Mouse (Mus musculus): Measurements from ENCODE around the gene Bola3. TPM values are rescaled to one million over a fixed set of nuclear protein-coding genes. Genes with fewer than 3 reads are reported as not detected.
"Not testable (repeated sequence)": the region's sequence is repeated elsewhere in the genome, so short reads cannot be mapped to it uniquely, and the experiment has no call there.

Bola3 gene
- polyA plus RNA-seq, 1 experiment from 2014 or later: 286 TPM

GRCm38 (mm10) chr6:83327591-83328190 lies 21.3 kb upstream of the Bola3 start:
- no peak overlapping the region for H3K9ac ChIP-seq (replicated peaks)
- peaks cover 14% of the 10 kb centered on the region for H3K4me1 ChIP-seq (ENCODE audit: insufficient read depth)
- no peaks in the 10 kb centered on the region for H3K9me3 ChIP-seq (ENCODE audit: low read length)
- ATAC-seq (no peak), DNase-seq (no peak)
- peak overlapping the region; percentile 84 for H3K4me3 ChIP-seq (ENCODE audit: low read depth, low read length)
- WGBS (ENCODE audit: insufficient replicate concordance): 83% methylated on average over 3 of the region's 3 CpGs
- H3K27ac ChIP-seq (ENCODE audit: low read depth): no peak overlapping the region
- H3K36me3 ChIP-seq (replicated peaks; ENCODE audit: insufficient read depth, low read length): peaks cover 42% of the 10 kb centered on the region
- no peaks in the 10 kb centered on the region for H3K27me3 ChIP-seq (ENCODE audit: insufficient read depth, low read length)
- TF ChIP-seq CTCF (IDR thresholded peaks at IDR 0.05; ENCODE audit: low read depth) (peak; percentile 41), EP300 (IDR thresholded peaks at IDR 0.05; ENCODE audit: low read depth) (no peak)
- H3K4me2 ChIP-seq (ENCODE audit: low read depth, low read length): peak overlapping the region; percentile 96

GRCm38 (mm10) chr6:83341387-83341786 lies 7.6 kb upstream of the Bola3 start:
- no peaks in the 10 kb centered on the region for H3K27me3 ChIP-seq (ENCODE audit: insufficient read depth, low read length)
- H3K27ac ChIP-seq (ENCODE audit: low read depth): no peak overlapping the region
- peaks cover 63% of the 10 kb centered on the region for H3K36me3 ChIP-seq (replicated peaks; ENCODE audit: insufficient read depth, low read length)
- H3K4me1 ChIP-seq (ENCODE audit: insufficient read depth): no peaks in the 10 kb centered on the region
- H3K4me2 ChIP-seq (ENCODE audit: low read depth, low read length): no peak overlapping the region
- TF ChIP-seq EP300 (IDR thresholded peaks at IDR 0.05; ENCODE audit: low read depth) (no peak), CTCF (IDR thresholded peaks at IDR 0.05; ENCODE audit: low read depth) (no peak)
- 90% methylated on average over 3 of the region's 3 CpGs for WGBS (ENCODE audit: insufficient replicate concordance)
- H3K9ac ChIP-seq (replicated peaks): no peak overlapping the region
- H3K9me3 ChIP-seq (ENCODE audit: low read length): no peaks in the 10 kb centered on the region
- no peak overlapping the region for H3K4me3 ChIP-seq (ENCODE audit: low read depth, low read length)
- DNase-seq (no peak), ATAC-seq (no peak)

- TF ChIP-seq EP300 (IDR thresholded peaks at IDR 0.05; ENCODE audit: low read depth) (no peak), CTCF (IDR thresholded peaks at IDR 0.05; ENCODE audit: low read depth) (no peak)
- 97% methylated on average over 2 of the region's 2 CpGs for WGBS (ENCODE audit: insufficient replicate concordance)
- H3K36me3 ChIP-seq (replicated peaks; ENCODE audit: insufficient read depth, low read length): peaks cover 57% of the 10 kb centered on the region
Observed at GRCm38 (mm10) chr6:83342957-83343356, 6.0 kb upstream of the Bola3 start.

GRCm38 (mm10) chr6:83345285-83345684 lies 3.7 kb upstream of the Bola3 start:
- not testable (repeated sequence) for H3K9ac ChIP-seq (replicated peaks); ATAC-seq; H3K4me2 ChIP-seq (ENCODE audit: low read depth, low read length); DNase-seq; H3K27me3 ChIP-seq (ENCODE audit: insufficient read depth, low read length); H3K4me3 ChIP-seq (ENCODE audit: low read depth, low read length); H3K9me3 ChIP-seq (ENCODE audit: low read length); H3K27ac ChIP-seq (ENCODE audit: low read depth)
- H3K36me3 ChIP-seq (replicated peaks; ENCODE audit: insufficient read depth, low read length): peaks cover 35% of the 10 kb centered on the region
- 74% methylated on average over 8 of the region's 8 CpGs for WGBS (ENCODE audit: insufficient replicate concordance)
- H3K4me1 ChIP-seq (ENCODE audit: insufficient read depth): peaks cover 12% of the 10 kb centered on the region

More at GRCm38 (mm10) chr6:83342957-83343356, 6.0 kb upstream of the Bola3 start:
- Histone ChIP-seq H3K9me3 (ENCODE audit: low read length) (no peaks in the 10 kb centered on the region), H3K4me2 (ENCODE audit: low read depth, low read length) (no peak overlapping the region), H3K27ac (ENCODE audit: low read depth) (no peak overlapping the region), H3K4me1 (ENCODE audit: insufficient read depth) (no peaks in the 10 kb centered on the region), H3K4me3 (ENCODE audit: low read depth, low read length) (no peak overlapping the region), H3K9ac (replicated peaks) (no peak overlapping the region), H3K27me3 (ENCODE audit: insufficient read depth, low read length) (no peaks in the 10 kb centered on the region)
- DNase-seq (no peak), ATAC-seq (no peak)

GRCm38 (mm10) chr6:83347916-83348315 lies 1.0 kb upstream of the Bola3 start:
- H3K9ac ChIP-seq (replicated peaks): no peak overlapping the region
- WGBS (ENCODE audit: insufficient replicate concordance): 81% methylated on average over 3 of the region's 3 CpGs
- H3K4me1 ChIP-seq (ENCODE audit: insufficient read depth): peaks cover 24% of the 10 kb centered on the region
- no peaks in the 10 kb centered on the region for H3K27me3 ChIP-seq (ENCODE audit: insufficient read depth, low read length)
- H3K27ac ChIP-seq (ENCODE audit: low read depth): no peak overlapping the region
- no peaks in the 10 kb centered on the region for H3K9me3 ChIP-seq (ENCODE audit: low read length)
- no peak for ATAC-seq
- TF ChIP-seq CTCF (IDR thresholded peaks at IDR 0.05; ENCODE audit: low read depth) (no peak), EP300 (IDR thresholded peaks at IDR 0.05; ENCODE audit: low read depth) (no peak)
- H3K4me2 ChIP-seq (ENCODE audit: low read depth, low read length): no peak overlapping the region
- H3K4me3 ChIP-seq (ENCODE audit: low read depth, low read length): no peak overlapping the region
- no peak for DNase-seq
- H3K36me3 ChIP-seq (replicated peaks; ENCODE audit: insufficient read depth, low read length): peaks cover 20% of the 10 kb centered on the region

GRCm38 (mm10) chr6:83349274-83349958 lies 469 bp downstream of the Bola3 start:
- H3K27ac ChIP-seq (ENCODE audit: low read depth): peak overlapping the region; percentile 94
- peaks cover 30% of the 10 kb centered on the region for H3K36me3 ChIP-seq (replicated peaks; ENCODE audit: insufficient read depth, low read length)
- peak overlapping the region; percentile 99 for H3K9ac ChIP-seq (replicated peaks)
- H3K4me3 ChIP-seq (ENCODE audit: low read depth, low read length): peak overlapping the region; percentile 90
- no peaks in the 10 kb centered on the region for H3K27me3 ChIP-seq (ENCODE audit: insufficient read depth, low read length)
- peaks cover 24% of the 10 kb centered on the region for H3K4me1 ChIP-seq (ENCODE audit: insufficient read depth)
- H3K4me2 ChIP-seq (ENCODE audit: low read depth, low read length): peak overlapping the region; percentile 81
- no peak for TF ChIP-seq EP300 (IDR thresholded peaks at IDR 0.05; ENCODE audit: low read depth)
- peak; percentile 97 for TF ChIP-seq CTCF (IDR thresholded peaks at IDR 0.05; ENCODE audit: low read depth)
- under 1% methylated on average over 52 of the region's 53 CpGs for WGBS (ENCODE audit: insufficient replicate concordance)
- no peaks in the 10 kb centered on the region for H3K9me3 ChIP-seq (ENCODE audit: low read length)
- ATAC-seq (peak; percentile 86), DNase-seq (peak; percentile 97)

Measured in liver, postnatal 0 days (tissue).